Mouse (Mus musculus): ENCODE results near the gene Slc16a13.
"Not testable (repeated sequence)": the region's sequence is repeated elsewhere in the genome, so short reads cannot be mapped to it uniquely, and the experiment has no call there.

Gene Slc16a13

DNA sequence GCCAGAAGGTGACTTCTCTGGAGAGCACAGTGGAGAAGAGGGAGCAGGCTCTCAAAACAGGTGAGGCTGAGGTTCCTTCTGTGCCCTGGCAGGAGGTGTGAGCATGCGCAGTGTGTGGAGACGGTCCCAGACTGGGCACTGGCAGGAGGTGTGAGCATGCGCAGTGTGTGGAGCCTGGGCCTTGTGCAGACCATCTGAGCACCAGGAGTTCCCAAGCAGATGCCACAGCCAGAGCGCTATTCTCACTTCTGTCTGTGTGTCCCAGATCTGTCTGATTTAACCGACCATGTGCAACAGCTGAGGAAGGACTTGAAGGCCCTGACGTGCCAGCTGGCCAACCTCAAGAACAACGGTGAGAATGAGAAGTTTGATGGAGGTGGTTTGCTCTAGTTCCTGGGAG is 51.4 kb downstream of the Slc16a13 start:
- not testable (repeated sequence) for DNase-seq

DNA sequence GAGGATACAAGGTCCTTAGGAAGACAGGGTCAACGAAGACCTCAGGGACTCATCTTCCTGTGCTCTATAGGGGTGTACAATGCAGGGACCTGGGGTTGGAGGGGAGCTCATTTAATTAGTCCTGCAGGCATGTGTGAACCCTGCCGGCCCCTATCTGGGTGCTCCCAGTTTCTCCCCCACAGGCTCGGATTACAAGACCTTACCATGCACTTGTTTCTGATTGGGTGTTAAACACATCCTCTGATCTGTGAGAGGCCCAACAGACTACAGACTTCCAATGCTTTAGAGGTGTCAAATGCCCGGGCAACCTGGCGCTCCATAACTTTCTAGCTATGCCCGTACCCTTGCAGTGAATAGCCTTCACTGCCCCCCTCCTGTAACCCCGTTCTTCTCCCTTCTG is 52.7 kb downstream of the Slc16a13 start:
- no peak for DNase-seq
